Comparison of ENCODE assay signal across 24 mouse cellular contexts in genomic region chr7:72538288-72538687, GRCm38 (mm10).
DNase-seq lines count a peak whose midpoint lies in the region; ATAC-seq and TF ChIP-seq lines count a peak whose summit lies in the region.
"Had no signal": no experiment of that assay in that cellular context is flagged by ENCODE, and none has a peak within 500 bp of the region (broad histone marks: within the 10 kb centered on the region; RNA-seq: fewer than 3 reads in every experiment).

No protein-coding gene starts in this region.

- TF ChIP-seq CTCF in lung, postnatal 0 days (IDR thresholded peaks at IDR 0.05), result no peak

- no peaks in the 10 kb centered on the region for H3K9me3 ChIP-seq in lung, postnatal 0 days (ENCODE audit: low read length)
- H3K9me3 ChIP-seq: limb, embryonic 12.5 days; liver, embryonic 15.5 days; lung, embryonic 15.5 days; midbrain, embryonic 10.5 days; midbrain, embryonic 15.5 days had no signal

- no peaks in the 10 kb centered on the region for H3K36me3 ChIP-seq in lung, postnatal 0 days (ENCODE audit: insufficient read depth, low read length)
- H3K36me3 ChIP-seq: limb, embryonic 12.5 days; liver, embryonic 15.5 days; lung, embryonic 15.5 days; midbrain, embryonic 10.5 days; midbrain, embryonic 15.5 days had no signal

- DNase-seq in gastrocnemius, adult 18-20 months (ENCODE audit: low spot score), result peak; percentile 40
- no peak for DNase-seq in gastrocnemius, adult 8-10 months (ENCODE audit: low spot score in 2 of 2)
- peak; percentile 26 for DNase-seq in lung, postnatal 0 days (ENCODE audit: low spot score)
- DNase-seq in lung, postnatal 4 days, result no peak
- DNase-seq in NIH3T3 (ENCODE audit: low read depth), result peak; percentile 25
- peak; percentile 56 for DNase-seq in skeletal muscle tissue, adult 2 months (ENCODE audit: low read depth, low spot score)
- DNase-seq in kidney, postnatal 36 days, result no peak
- DNase-seq: adrenal gland, adult 2 months; adrenal gland, postnatal 36 days; cerebellum, adult 8-10 months; cerebellum, postnatal 25 days; gastrocnemius, postnatal 25 days; kidney, adult 11 months; kidney, postnatal 14 days; right cerebral cortex, postnatal 4 days; thymus, adult 2 months; thymus, postnatal 36 days had no signal

- H3K27me3 ChIP-seq in lung, postnatal 0 days (replicated peaks; ENCODE audit: insufficient read depth, low read length), result no peaks in the 10 kb centered on the region
- H3K27me3 ChIP-seq: limb, embryonic 12.5 days; liver, embryonic 15.5 days; lung, embryonic 15.5 days; midbrain, embryonic 15.5 days had no signal

- H3K4me3 ChIP-seq in lung, postnatal 0 days (ENCODE audit: low read depth, low read length), result no peak overlapping the region
- H3K4me3 ChIP-seq: limb, embryonic 12.5 days; liver, embryonic 15.5 days; lung, embryonic 15.5 days; midbrain, embryonic 10.5 days; midbrain, embryonic 15.5 days had no signal

- no peak for TF ChIP-seq EP300 in lung, postnatal 0 days (IDR thresholded peaks at IDR 0.05)

- no peak overlapping the region for H3K27ac ChIP-seq in lung, postnatal 0 days (ENCODE audit: low read length)
- H3K27ac ChIP-seq: hindbrain, embryonic 14.5 days; limb, embryonic 12.5 days; liver, embryonic 15.5 days; lung, embryonic 15.5 days; midbrain, embryonic 10.5 days; midbrain, embryonic 15.5 days had no signal

- no peak; the same call in 1 of the 2 replicates for ATAC-seq in lung, postnatal 0 days
- ATAC-seq: CD4-positive, CD25-positive, alpha-beta regulatory T cell, adult 4 months; midbrain, embryonic 15.5 days had no signal

- H3K4me1 ChIP-seq in lung, postnatal 0 days (ENCODE audit: insufficient read depth, low read depth, low read length), result no peaks in the 10 kb centered on the region
- H3K4me1 ChIP-seq: liver, embryonic 15.5 days had no signal

- H3K9ac ChIP-seq in lung, postnatal 0 days (replicated peaks; ENCODE audit: low read depth), result no peak overlapping the region
- H3K9ac ChIP-seq: hindbrain, embryonic 14.5 days; limb, embryonic 12.5 days; liver, embryonic 15.5 days; lung, embryonic 15.5 days; midbrain, embryonic 15.5 days had no signal

- 67% methylated on average over 6 of the region's 6 CpGs for WGBS in lung, postnatal 0 days

- H3K4me2 ChIP-seq in lung, postnatal 0 days (replicated peaks; ENCODE audit: low read depth, low read length), result no peak overlapping the region
- H3K4me2 ChIP-seq: hindbrain, embryonic 14.5 days; limb, embryonic 12.5 days; liver, embryonic 15.5 days; lung, embryonic 15.5 days; midbrain, embryonic 15.5 days had no signal

Comparison
In these comparisons a context has a peak if more than half of its experiments do, and no peak if none do; other contexts are left out.
1. DNase-seq: peak in gastrocnemius, adult 18-20 months (single experiment), lung, postnatal 0 days (single experiment), NIH3T3 (single experiment) and skeletal muscle tissue, adult 2 months (single experiment); none in gastrocnemius, adult 8-10 months (0 of 2), lung, postnatal 4 days (0 of 2) and kidney, postnatal 36 days (0 of 2).